Mouse (Mus musculus): ENCODE measurements around the gene Eras.
"Not testable (repeated sequence)": the region's sequence is repeated elsewhere in the genome, so short reads cannot be mapped to it uniquely, and the experiment has no call there.

Eras gene

DNA sequence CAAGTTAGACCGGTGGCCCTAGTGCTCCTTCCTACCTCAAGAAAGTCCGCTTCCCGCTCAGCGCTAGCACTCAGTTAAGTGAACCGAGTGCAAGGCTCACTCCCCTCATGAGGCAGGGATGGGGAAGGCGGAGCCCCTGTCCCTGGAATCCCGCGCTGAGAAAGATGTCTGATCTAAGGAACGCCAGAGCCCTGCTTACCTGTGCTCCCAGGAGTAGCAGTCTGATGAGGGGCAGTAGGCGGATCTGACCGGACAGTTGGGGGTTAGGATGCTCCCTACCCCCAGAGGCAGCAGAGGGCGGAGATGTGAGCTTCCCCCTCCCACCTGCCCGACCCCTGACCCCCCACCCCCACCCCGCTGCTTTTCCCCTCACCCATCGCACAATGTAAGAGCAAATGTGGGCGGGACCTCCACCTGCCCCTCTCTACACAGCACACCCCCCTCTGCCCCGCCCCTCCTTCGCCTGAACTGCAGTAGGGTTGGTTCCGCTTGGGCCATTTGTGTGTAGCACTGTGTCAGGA, at the start of gene Eras:
TSS of gene Eras (minus strand) at position 338 of the 521 bp plus-strand sequence.
- no peak for DNase-seq (ENCODE audit: extremely low spot score, low read depth, low spot score)

DNA sequence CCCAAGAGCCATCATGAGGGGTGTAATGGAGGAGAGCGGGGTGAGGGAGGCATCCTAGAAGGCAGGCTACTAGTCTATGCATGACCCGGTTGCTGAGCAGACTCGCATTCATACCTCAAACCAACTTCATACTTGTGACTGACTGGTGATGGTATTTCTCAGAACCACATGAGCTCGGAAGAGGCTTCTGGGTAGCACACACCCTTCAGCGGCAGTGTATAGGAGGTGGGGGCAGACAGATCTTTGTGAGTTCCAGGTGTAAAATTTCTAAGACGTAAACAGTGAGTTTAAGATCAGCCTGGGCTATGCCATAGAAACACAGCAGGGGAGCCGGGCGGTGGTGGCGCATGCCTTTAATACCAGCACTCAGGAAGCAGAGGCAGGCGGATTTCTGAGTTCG, 49.5 kb upstream of the Eras start, which contains the start of gene Gata1:
TSS of gene Gata1 (minus strand) at position 180 of the 400 bp plus-strand sequence.
- DNase-seq (ENCODE audit: extremely low spot score, low read depth, low spot score), result no peak

GRCm38 (mm10) chrX:7971292-7971691, 42.9 kb upstream of the Eras start:
- DNase-seq (ENCODE audit: extremely low spot score, low read depth, low spot score), result no peak

- no peak for DNase-seq (ENCODE audit: extremely low spot score, low read depth, low spot score)
Measured at GRCm38 (mm10) chrX:7968899-7969298, 40.5 kb upstream of the Eras start.

DNA sequence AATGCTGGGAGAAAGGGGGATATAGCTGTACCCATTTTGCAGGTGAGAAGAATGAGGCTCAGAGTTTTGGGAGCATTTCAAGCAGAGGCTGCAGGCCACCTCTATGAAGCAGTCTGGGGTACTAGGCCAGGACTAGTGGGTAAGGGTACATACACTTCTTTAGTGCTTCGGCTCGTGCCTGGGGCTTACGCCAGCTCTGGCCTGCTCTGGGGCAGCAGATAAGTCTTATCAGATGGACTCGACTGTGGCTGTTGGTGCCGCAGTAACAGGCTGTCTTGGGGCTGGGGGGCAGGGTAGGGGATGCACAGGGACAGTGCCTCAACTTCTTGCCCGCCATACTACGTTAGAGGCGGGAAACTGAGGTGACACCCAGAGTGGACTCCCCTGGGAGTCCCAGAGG, 39.8 kb upstream of the Eras start:
- DNase-seq (ENCODE audit: extremely low spot score, low read depth, low spot score), result no peak

DNA sequence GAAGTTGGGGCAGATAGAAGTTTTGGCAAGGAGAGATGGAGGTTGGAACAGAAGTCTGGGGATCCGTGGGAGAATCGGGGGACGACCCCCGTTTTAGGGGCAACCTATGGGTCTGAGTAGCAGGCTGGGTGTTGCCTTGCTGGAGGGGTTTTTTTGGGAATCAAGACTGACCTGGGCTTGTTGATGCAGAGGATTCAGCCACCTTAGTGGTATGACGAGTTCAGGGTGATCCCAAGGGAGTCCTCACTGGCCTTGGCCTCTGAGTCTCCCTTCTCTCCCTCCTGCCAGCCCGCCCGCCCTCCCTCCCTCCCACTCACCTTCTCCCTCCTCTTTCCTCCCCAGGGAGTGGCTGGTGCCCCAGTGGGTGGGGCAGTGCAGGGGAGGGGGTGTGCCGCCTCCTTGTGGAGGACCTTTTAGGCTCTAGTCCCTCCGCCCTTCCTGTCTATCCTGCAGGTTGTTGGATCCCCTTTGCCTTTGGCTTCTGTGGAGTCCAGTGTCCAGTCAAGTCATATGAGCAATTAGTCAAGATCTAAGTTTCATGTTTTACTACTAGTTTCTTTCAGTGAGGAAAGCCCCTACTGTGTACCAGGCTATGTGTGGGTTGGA, 39.3 kb upstream of the Eras start:
- no peak for DNase-seq (ENCODE audit: extremely low spot score, low read depth, low spot score)

- DNase-seq (ENCODE audit: extremely low spot score, low read depth, low spot score), result no peak
Measured at GRCm38 (mm10) chrX:7966161-7966560, 37.8 kb upstream of the Eras start.

DNA sequence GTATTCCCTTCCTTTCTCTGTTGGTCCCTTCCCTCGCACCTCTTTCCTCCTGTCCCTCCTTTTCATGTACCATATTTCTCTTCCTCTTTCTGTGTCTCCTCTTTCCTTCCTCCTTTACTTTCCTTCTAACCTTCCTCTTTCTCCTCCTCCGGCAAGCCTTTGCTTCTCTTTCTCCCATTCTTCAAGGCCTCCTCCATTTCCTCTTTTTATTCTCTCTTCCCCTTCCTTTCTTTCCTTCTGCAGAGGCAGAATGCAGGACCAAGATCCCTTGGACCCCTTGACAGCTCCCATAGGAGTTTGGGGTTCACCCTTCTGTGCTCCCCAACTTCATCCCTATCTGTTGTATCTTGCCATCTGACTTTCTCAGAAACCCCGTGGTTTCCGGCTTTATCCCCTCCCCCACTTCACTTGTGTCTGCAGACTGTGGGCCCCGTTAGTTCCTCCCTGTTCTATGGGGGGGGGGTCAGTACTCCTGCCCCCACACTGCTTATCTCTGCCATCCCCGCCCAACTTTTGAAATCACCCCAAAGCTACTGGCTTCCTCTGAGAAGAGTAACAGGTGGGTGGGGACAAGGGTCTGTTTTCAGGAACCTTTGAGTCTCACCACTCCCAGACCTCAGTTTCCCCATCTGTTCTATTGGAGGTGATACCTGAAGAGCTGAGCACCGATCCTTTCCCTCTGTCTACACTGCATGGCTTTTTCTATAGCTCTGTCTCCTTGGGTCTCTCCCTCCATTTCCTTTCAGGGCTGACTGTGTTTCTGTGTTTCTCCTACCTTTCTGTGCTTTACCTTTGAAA, 35.6 kb upstream of the Eras start:
- no peak for DNase-seq (ENCODE audit: extremely low spot score, low read depth, low spot score)

DNA sequence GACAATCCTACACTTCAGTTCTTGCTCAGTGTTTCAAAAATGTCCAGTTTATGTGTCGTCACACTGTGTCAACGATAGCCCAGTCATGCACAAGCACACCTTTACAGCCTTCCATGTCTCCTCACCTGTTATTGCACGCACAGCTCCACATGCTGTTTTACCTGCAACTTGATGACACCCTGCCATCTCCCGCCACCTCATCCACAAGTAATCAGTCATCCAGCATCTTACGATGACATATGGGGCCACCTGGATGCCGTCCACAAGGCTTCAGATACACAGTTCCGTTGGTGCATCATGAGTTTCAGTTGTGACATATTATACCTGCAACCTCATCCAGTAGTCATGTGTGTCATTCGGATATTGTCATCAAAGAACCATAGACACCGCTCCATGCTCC, 30.5 kb upstream of the Eras start:
- no peak for DNase-seq (ENCODE audit: extremely low spot score, low read depth, low spot score)

- DNase-seq (ENCODE audit: extremely low spot score, low read depth, low spot score), result no peak
Measured at GRCm38 (mm10) chrX:7950091-7950490, 21.7 kb upstream of the Eras start.

GRCm38 (mm10) chrX:7947900-7948492, 19.6 kb upstream of the Eras start:
- peak; percentile 57 for DNase-seq (ENCODE audit: extremely low spot score, low read depth, low spot score)

- DNase-seq (ENCODE audit: extremely low spot score, low read depth, low spot score), result no peak
Measured at GRCm38 (mm10) chrX:7947108-7947899, 18.9 kb upstream of the Eras start, which contains the start of gene Hdac6. Gene Hdac6, minus strand, starts transcription at chrX:7947889.

GRCm38 (mm10) chrX:7945618-7946017, 17.2 kb upstream of the Eras start:
- no peak for DNase-seq (ENCODE audit: extremely low spot score, low read depth, low spot score)

- DNase-seq (ENCODE audit: extremely low spot score, low read depth, low spot score), result no peak
Measured at GRCm38 (mm10) chrX:7937667-7938066, 9.3 kb upstream of the Eras start.

DNA sequence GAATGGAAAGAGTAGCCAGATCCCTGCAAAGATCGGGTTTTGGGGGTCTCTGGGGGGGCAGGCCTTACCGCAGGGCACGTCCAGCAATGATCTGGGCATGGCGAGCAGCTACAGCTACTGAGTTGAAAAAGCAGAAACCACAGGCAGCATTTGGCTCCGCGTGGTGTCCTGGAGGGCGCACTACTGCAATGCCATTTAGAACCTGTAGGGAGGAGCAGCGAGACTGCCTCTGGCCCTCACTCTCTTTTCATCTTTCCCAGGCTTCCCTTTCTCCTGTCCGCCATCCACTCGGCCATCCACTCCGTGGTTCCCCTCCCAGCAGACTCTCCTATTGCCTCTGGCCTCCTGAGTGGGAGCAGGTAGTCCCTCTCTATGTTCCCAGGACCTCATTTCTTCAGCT, 8.5 kb upstream of the Eras start:
- no peak for DNase-seq (ENCODE audit: extremely low spot score, low read depth, low spot score)

- no peak for DNase-seq (ENCODE audit: extremely low spot score, low read depth, low spot score)
Measured at GRCm38 (mm10) chrX:7927116-7927515, 1.3 kb downstream of the Eras start.

DNA sequence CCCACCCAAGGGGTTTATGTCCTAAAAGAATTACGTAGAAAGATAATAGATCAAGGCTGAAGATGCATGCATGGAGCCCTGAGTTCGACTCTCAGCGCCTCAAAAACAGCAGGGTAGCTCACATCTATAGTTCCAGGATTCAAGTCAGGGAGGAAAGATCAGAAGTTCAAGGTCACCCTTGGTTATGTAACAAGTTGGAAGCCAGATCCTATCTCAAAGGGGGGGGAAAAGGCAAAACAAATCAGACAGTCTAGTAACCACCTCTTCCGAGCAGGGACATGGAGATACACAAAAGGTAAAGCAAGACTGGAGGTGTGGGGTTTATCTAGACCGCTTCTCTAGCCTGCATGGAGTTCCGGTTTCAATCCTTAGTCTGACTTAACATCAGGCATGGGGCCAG, 2.1 kb downstream of the Eras start:
- no peak for DNase-seq (ENCODE audit: extremely low spot score, low read depth, low spot score)

DNA sequence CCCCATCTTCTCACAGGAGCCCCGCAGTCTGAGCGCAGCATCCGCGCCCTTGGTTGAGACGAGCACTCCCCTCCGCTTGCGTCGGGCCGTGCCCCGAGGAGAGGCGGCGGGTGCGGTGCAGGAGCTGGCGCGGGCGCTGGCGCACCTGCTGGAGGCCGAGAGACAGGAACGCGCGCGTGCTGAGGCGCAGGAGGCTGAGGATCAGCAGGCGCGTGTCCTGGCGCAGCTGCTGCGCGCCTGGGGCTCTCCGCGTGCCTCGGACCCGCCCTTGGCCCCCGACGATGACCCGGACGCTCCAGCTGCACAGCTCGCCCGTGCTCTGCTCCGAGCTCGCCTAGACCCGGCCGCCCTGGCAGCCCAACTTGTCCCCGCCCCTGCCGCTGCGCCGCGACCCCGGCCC, 6.4 kb downstream of the Eras start:
- DNase-seq (ENCODE audit: extremely low spot score, low read depth, low spot score), result no peak

DNA sequence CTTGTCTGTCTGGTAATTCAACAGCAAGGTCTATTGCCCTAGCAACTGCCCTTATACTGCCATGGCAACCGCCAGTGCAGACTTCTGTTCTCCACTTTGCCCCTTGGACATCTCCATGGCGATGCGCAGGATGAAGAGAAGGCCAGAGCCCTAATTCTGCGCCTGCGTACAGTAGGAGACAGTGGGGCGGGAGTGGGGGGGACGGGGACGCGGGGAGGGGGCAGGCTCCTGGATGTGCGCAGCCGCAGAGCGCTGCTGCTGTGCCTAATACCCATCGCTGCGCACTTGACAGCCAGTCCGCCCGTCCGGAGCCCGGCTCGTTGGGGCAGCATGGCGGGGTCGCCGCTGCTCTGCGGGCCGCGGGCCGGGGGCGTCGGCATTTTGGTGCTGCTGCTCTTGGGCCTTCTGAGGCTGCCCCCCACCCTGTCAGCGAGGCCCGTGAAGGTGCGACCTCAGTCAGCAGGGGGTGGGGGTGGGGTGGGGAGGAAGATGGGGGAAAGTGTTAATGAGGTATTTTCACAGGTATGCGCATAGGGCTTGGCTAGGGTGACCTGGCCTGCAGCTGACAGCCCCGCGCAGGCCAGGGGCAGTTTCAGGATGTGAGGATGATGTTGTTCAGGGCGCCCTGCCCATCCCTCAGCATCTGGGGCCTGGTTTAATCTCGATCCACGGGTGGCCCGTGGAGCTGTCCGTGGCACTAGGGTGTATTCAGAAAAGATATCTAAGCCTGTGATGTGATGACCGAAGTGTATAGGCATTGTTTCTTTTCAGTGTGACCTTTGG, 8.6 kb downstream of the Eras start, which contains the start of gene Pcsk1n:
TSS of gene Pcsk1n (plus strand) at position 222 of the 783 bp plus-strand sequence.
- no peak for DNase-seq (ENCODE audit: extremely low spot score, low read depth, low spot score)

GRCm38 (mm10) chrX:7917960-7918359, 10.4 kb downstream of the Eras start:
- DNase-seq (ENCODE audit: extremely low spot score, low read depth, low spot score), result not testable (repeated sequence)

Measured in hindlimb bud, embryonic 11.5 days (tissue).